Mouse (Mus musculus) inflammation-experienced regulatory T-cells, adult 16 weeks (primary cell): Measurements from ENCODE around the gene Lmod1. TPM values are rescaled to one million over a fixed set of nuclear protein-coding genes. Genes with fewer than 3 reads are reported as not detected.

Source experiments
- polyA plus RNA-seq: library from polyadenylated mRNA; unstranded; fragments of 100-300 nt; shearing (Covaris generic); gene quantifications from one replicate; pipeline ENCODE4 v1.2.1, GENCODE M21; 2017

The Lmod1 gene
- polyA plus RNA-seq: not detected

DNA sequence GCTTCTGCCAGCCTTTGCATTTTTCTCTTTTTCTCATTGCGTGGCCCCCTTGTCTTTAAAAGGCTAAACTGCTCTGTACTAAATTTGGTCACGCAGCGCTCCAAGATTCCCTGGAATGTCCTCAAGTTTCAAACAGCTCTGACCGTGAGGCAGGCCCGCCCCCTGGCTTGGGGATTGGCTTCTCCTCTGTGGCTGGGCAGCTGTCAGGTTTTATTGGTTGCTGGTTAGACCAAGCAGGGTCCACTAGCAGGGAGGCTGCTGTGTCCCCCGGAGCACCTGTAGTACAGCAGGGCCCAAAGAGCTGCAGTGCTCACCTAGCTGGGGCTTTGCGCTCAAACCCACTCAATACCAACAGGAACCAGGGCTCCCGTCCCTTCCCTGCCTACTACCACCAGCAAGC lies at the start of gene Lmod1:
Gene Lmod1 (plus strand): TSS at position 237 of the 400 bp plus-strand sequence.

DNA sequence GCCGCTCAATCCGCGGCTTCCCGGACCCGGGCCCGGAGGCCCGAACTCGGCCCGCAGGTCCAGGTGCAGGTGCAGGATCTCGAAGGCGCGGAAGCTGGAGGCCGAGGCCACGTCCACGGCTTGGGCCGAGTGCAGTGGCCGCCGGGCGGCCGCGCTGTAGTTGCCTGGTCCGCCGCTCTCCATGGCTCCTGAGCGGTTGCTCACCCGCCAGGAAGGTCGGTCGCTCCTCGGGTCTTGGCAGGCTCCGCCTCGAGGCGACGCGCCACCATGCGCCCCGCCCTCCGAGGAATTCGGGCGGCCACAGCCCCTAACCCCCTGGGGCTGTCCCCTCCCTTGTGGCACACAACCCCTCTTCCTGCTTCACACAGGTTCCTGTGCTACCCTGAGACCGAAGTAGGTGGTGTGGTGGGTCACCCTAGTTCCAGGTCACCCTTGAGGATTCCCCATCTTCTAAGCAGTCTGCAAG lies 40.7 kb upstream of the Lmod1 start, which contains the start of gene Rnpep:
Gene Rnpep (minus strand): TSS at position 259 of the 466 bp plus-strand sequence.

DNA sequence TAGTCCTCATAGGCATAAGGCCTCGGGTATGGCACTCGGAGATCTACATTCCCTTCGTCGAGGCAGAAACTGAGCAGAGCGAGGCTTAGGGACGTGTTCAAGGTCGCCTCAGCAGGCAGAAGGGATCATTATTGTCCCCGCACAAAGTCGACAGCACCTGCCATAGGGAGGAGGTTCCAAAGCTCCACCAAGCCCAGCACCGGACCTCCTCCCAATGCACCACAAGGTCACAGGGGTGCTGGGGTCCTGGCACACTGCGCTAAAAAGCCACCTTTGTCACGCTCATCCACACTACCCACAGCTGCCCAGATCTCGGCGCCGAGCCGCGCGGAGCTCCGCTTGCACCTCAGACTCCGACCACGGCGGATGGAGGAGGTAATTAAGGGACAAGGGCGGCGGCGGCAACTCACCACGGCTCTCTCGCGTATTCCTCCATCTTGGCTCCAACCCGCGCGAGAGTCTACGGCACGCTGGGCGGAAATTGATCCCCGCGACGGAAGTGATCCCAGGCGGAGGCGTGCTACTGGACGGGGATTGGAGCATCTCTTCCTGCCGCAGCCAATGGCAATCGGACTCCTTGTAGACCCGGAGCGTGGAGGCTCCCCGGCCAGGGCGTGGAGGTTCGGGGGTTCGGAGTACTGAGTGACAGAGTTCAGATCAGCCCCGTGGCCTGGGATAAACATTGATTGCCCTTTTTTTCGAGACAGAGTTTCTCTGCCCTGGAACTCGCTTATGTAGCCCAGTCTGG lies 11.1 kb upstream of the Lmod1 start, which contains the start of gene Timm17a:
Gene Timm17a (minus strand): TSS at position 495 of the 748 bp plus-strand sequence.

DNA sequence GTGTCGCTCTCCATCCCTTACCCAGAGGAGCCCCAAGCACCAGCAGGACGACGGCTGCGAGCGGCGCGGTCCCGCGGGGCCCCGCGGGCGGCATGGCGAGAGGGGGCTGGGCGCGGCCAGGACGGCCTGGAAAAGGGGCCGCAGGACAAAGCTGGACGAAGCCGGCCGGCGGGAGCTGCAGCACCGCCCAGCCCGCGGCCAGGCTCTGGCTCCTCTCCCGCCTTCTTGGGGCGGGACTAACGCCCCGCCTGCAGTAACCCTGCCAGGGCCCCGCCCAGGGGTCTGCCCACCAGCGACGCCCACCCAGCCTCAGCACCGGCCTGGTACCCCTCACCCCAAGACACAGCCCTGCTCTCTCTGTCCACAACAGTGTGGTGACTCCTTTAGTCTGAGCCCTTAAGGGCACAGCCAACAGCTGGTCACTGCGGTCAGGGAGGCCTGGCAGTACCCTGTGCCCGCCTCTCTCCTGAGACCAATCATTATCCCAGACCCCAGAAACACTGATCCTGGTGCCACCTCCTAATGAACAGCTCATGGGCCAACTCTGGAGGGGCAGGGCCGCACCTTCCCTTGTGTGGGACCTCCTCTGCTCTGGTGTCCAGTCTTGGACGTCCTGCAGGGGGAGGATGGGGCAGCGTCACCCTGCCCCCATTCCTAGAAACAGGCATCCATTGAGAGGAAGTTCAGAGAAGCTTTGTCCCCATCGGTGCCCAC lies 50.4 kb downstream of the Lmod1 start, which contains the start of gene Shisa4:
Gene Shisa4 (minus strand): TSS at position 370 of the 714 bp plus-strand sequence.

Other genes starting within 250 kb of the Lmod1 start
- gene Lgr6, start 219.5 kb upstream of the Lmod1 start, polyA plus RNA-seq: 0.16 TPM
- 344 TPM for gene Ptpn7, start 192.1 kb upstream of the Lmod1 start, polyA plus RNA-seq
- gene Arl8a, start 178.0 kb upstream of the Lmod1 start, polyA plus RNA-seq: 12.4 TPM
- not detected for gene Gpr37l1, start 157.1 kb upstream of the Lmod1 start, polyA plus RNA-seq
- gene Elf3, start 66.2 kb upstream of the Lmod1 start, polyA plus RNA-seq: not detected
- 42.7 TPM for gene Rnpep, start 40.7 kb upstream of the Lmod1 start, polyA plus RNA-seq
- 139 TPM for gene Timm17a, start 11.0 kb upstream of the Lmod1 start, polyA plus RNA-seq
- not detected for gene Shisa4, start 50.4 kb downstream of the Lmod1 start, polyA plus RNA-seq
- gene Ipo9, start 105.7 kb downstream of the Lmod1 start, polyA plus RNA-seq: 81.6 TPM